Mouse (Mus musculus): ENCODE data around the gene Otulinl.
A peak's percentile ranks its signal among the peaks of the same experiment; 100 is the strongest.

The Otulinl gene

GRCm38 (mm10) chr15:27678511-27678910 is 2.9 kb downstream of the Otulinl start:
- no peak for DNase-seq (ENCODE audit: low read depth)

GRCm38 (mm10) chr15:27677801-27678200 is 3.6 kb downstream of the Otulinl start:
- no peak for DNase-seq (ENCODE audit: low read depth)

GRCm38 (mm10) chr15:27676211-27676610 is 5.2 kb downstream of the Otulinl start:
- no peak for DNase-seq (ENCODE audit: low read depth)

- DNase-seq (ENCODE audit: low read depth), result no peak
These were observed 6.3 kb downstream of the Otulinl start for GRCm38 (mm10) chr15:27675122-27675521.

- DNase-seq (ENCODE audit: low read depth), result no peak
These were observed 7.3 kb downstream of the Otulinl start for GRCm38 (mm10) chr15:27674041-27674440.

GRCm38 (mm10) chr15:27673151-27673550 is 8.2 kb downstream of the Otulinl start:
- no peak for DNase-seq (ENCODE audit: low read depth)

- DNase-seq (ENCODE audit: low read depth), result no peak
These were observed 9.1 kb downstream of the Otulinl start for GRCm38 (mm10) chr15:27672259-27672658.

- DNase-seq (ENCODE audit: low read depth), result no peak
These were observed 9.7 kb downstream of the Otulinl start for GRCm38 (mm10) chr15:27671612-27672245.

GRCm38 (mm10) chr15:27670708-27671107 is 10.7 kb downstream of the Otulinl start:
- DNase-seq (ENCODE audit: low read depth), result no peak

- no peak for DNase-seq (ENCODE audit: low read depth)
These were observed 11.4 kb downstream of the Otulinl start for GRCm38 (mm10) chr15:27669931-27670411.

GRCm38 (mm10) chr15:27669276-27669675 is 12.1 kb downstream of the Otulinl start:
- no peak for DNase-seq (ENCODE audit: low read depth)

GRCm38 (mm10) chr15:27668557-27668956 is 12.8 kb downstream of the Otulinl start:
- DNase-seq (ENCODE audit: low read depth), result no peak

GRCm38 (mm10) chr15:27668001-27668461 is 13.3 kb downstream of the Otulinl start:
- DNase-seq (ENCODE audit: low read depth), result no peak

- no peak for DNase-seq (ENCODE audit: low read depth)
These were observed 14.4 kb downstream of the Otulinl start for GRCm38 (mm10) chr15:27666911-27667539.

GRCm38 (mm10) chr15:27665392-27665911 is 15.9 kb downstream of the Otulinl start:
- no peak for DNase-seq (ENCODE audit: low read depth)

GRCm38 (mm10) chr15:27664126-27664525 is 17.3 kb downstream of the Otulinl start:
- no peak for DNase-seq (ENCODE audit: low read depth)

- DNase-seq (ENCODE audit: low read depth), result peak; percentile 17
These were observed 18.7 kb downstream of the Otulinl start for GRCm38 (mm10) chr15:27662699-27663098.

- DNase-seq (ENCODE audit: low read depth), result no peak
These were observed 19.7 kb downstream of the Otulinl start for GRCm38 (mm10) chr15:27661696-27662095.

- peak; percentile 76 for DNase-seq (ENCODE audit: low read depth)
These were observed 21.7 kb downstream of the Otulinl start for GRCm38 (mm10) chr15:27659592-27660244.

GRCm38 (mm10) chr15:27659143-27659542 is 22.2 kb downstream of the Otulinl start:
- no peak for DNase-seq (ENCODE audit: low read depth)

GRCm38 (mm10) chr15:27658356-27658755 is 23.0 kb downstream of the Otulinl start:
- DNase-seq (ENCODE audit: low read depth), result no peak

GRCm38 (mm10) chr15:27657866-27658265 is 23.5 kb downstream of the Otulinl start:
- no peak for DNase-seq (ENCODE audit: low read depth)

- DNase-seq (ENCODE audit: low read depth), result no peak
These were observed 24.8 kb downstream of the Otulinl start for GRCm38 (mm10) chr15:27656626-27657025.
